Mouse (Mus musculus) ovary, postnatal 36 days (tissue): ENCODE results near the gene Apbb2.

Experiments
- DNase-seq: peaks from one replicate; pipeline ENCODE4 v3.0.0; 2022; ENCODE audit warnings: low spot score, mixed read lengths

The Apbb2 gene

DNA sequence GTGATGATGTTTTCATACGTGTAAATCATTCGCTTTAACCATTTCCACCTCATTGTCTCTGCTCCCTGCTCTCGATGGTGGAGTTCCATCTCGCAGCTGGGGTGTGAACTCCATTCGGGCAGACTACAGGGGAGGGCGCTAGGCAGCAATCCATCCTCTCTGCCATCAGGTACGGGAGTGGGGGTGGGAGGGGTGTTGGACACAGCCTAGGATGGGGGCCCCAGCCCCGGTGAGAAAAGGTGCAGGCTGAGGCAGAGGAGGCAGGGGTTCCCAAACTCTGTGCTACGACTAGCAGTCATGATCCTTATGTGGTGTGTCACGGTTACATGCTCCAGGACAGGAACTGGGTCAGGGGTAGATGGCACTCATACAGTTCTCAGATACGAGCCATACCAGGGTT, 144.4 kb downstream of the Apbb2 start:
- DNase-seq: no peak

DNA sequence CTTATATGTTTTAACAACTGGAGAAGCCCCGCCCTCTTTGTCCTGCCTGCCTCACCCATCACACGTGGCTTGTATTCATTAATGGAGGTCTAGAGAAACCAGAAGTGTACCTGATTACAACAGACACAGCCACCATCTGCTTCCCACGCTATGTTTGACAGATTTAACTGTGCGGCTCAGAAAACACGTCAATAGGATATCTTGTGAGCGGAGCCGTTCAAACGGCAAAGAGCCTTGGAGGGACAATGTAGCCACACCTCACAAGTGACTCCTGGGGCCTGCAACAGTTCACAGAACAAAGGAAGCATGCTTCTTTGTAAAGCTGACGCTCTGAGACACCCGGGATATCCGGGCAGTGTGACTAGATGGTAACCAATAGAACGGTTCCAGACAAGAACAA, 145.0 kb downstream of the Apbb2 start:
- no peak for DNase-seq

DNA sequence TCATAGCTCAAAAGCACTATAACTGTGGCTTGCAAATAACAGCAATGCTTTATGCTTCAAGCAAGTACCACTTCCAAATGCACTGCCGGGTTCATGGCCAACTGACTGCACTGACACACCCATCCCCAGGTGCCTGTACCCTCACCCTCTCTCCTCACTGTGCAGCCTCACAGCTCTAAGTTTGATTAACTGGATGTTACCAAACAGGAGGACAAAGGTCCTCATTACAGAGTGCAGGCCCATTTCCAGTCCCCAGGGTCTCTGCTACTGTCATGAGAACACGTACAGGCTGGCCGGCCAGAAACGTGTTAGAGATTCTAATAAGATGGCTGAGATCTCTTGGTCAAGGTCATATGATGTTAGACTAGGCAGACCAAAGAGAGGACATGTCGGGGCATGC, 147.7 kb downstream of the Apbb2 start:
- DNase-seq: no peak

DNA sequence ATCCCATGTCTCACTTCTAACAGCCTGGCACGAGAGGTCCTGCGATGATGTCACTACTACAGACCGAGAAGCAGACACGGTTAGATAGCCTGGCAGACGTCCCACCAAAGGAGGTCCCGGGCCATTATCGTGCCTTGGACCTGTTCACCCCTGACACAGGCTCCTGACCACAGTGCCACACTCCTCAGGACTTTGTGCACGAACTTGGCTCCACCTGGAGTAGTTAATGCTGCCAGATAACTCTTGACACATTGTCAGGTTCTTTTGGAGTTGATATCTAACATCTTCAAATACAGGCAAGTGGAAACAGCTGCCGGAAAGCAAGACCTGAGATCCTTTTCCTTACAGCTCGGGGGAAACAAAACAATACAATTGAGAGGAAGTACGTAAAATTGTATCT, 148.9 kb downstream of the Apbb2 start:
- no peak for DNase-seq

DNA sequence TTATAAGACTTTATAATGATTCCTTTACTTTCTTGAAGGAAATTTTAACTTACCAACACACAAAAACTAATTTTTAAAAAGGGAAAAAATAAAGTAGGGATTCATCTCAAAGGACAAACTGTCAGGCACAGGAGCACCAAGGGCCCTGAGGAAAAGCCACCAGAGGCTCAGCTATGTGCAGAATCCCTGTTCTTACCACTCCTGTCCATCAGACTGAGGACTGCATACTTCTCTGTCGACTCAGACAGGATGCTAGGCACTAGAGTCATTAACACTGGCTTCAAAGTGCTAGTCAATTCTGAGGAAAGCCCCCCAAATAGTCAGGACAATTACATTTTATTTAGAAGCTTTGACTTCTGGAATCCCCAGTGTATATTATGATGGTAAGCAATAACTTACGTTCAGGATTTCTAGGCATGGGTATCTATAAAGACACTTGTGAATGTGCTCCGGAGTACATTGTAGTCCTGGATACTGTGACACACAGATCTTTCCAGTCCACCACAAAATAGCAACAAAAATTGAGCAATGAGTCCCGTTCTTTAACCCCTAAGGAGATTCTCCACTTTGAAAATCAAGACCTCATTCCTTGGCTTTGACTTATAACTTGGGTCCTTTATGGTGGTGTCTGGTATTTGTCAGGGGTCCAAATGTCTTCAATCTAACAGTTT, 150.1 kb downstream of the Apbb2 start:
- no peak for DNase-seq

DNA sequence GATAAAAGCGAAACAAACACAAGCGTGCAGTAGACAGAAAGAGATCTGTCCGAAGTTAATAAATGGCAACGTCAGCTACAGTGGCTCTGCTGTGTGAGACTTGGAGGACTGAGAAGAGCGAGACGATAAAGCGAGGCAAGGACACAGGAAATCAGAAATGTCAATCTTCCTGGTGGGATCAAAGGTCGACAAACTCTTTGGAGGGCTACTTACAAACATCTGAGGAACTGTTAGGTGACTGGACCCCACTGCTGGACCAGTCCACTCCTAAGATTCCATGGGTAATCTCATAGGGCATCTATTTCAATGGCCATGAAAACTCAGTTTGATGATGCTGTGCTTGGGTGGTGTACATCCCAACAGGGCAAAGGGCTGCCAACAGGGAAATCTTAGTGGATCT, 155.9 kb downstream of the Apbb2 start:
- no peak for DNase-seq

DNA sequence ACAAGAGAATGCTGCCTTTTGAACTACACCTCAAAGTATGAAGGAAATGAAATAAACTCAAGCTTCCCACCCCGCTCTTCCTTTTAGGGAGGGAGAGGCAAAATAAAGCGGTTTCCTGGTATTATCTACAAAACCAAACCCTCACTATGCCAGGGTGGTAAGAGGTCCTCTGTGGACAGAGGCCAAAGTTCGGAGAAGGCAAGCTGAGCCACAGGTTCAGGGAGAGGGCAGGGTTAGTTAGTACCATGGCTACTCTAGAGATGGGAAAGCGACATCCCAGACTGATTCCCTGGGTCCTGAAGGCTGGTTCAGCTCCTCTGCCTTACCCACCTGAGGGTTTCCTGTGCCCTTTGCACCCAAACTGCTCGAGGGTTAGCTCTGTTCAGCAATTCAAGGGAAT, 159.7 kb downstream of the Apbb2 start:
- no peak for DNase-seq

DNA sequence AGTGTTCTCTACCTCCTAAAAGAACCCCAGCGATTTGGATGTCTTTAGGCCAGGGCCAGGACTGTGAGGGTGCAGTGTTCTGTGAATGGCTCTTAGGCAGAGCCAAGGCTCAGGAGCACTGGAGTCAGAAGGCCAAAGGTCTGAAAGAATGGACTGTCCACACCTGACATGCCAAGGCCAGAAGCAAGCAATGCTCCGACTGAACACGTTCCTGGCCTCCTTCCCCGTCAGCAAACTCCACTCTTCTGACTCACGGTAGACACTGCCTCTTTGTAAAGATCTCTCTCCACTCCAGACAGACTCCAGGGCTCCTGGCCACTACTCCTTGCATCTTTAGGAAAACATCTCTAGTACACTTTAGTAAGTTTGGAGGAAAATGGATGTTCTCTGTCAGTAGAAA, 163.3 kb downstream of the Apbb2 start:
- DNase-seq: no peak

DNA sequence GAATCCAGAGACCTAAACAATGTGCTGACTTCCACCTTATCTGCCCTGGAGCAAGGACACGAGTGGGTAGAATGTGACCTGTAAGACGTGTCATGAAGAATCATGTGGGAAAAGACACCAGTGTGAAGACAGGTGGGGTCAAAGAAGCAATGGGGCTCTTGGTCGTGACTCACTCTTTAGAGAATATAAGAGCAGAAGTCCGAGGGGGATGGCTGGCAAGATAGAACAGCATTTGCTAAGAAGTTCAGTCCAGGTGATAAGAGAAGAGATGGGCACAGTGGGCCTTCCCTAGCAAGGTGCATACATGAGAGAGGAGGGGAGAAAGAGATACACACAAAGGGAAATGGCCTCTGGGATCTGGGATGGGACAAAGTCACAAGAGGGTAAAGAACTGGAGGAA, 163.8 kb downstream of the Apbb2 start:
- DNase-seq: no peak

DNA sequence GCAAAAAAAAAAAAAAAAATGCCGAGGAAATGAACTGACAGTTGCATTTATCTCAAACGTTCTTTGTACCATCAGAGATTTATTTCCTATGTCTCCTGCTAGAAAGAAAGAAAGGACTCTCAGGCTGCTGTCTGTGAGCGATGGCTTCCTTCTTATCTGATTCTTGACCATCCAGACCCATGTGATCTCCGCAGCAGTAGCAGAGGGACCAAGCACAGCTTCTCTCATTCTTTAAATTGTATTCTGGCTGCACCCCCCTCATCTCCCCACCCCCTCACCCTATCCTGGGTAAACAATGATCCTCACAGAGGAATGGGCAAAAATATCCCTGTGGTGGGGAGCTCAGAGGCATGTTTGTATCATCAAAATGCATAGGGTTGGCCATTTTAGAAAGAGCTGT, 165.5 kb downstream of the Apbb2 start:
- no peak for DNase-seq

DNA sequence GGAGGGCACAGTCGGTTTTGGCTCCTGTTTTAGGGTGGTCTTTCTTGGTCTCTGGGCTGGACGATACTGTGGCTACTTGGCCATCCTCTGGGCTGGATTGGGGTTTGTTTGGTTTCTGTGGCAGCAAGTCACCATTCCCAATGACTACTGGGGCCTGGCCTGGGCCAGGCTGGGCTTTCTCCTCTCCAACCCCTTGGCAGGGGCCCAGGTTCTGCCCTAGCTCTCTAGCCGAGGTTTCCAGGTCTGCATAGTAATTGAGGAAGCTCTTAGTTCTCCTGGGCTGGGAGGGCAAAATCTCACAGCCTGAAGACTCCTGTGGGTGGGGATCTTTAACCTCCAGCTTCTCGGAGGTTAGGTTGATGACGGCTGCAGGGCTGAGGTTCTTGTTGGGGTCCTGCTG, 167.0 kb downstream of the Apbb2 start:
- DNase-seq: no peak

DNA sequence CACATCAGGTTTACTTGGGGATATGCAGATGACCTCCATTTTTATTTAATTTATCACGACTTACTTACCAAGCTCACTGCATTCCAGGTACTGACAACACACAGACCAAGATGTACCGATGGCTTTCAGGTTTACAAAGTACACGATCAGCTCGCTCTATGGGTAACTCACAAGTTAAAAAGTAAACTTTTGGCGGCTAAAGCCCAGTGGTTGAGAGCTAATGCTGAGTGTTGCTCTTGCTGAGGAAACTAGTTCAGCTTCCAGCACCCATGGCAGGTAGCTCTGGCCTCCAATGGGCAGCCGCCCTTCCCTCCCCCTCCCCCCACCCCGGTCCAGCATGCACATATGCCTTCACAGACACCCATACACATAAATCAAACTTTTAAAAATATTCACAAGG, 173.1 kb downstream of the Apbb2 start:
- no peak for DNase-seq

DNA sequence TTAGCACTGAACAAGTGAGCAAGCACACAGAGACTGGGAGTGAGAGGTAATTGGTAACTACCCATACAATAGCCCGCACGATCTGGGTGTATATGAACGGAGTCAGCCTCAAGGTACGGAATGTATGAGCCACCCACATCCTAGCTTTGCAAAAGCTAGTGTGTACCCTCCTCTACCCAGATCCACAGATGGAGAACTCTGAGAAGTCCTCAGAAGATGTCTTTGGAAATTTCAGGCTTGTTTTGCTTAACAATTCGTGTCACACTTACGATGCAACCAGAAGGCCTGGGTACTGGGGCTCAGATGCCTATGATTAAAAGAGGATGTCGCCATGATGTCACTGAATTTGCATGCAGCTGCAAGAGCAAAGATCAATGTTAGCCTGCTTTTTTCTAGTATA, 176.3 kb downstream of the Apbb2 start:
- DNase-seq: no peak

DNA sequence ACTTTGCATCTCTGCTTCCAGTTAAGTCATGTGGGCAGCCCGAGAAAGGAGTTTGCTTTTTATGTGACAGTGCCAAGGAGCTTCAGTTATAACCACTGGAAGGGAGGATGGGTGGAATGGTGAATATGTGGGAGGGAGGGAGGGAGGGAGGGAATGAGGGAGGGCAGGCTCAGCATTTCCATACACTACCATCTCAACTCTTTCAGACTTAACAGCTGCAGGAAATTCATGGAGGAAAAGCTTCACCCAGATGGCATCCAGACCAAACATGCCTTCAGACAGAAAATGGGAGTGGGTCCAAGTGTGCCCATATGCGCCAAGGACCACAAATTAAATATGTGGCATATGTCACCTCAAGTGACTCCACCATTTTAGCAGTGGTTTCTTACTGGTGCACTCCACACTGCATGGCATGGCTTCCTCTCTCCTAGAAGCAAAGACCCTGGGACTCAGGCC, 181.8 kb downstream of the Apbb2 start:
- no peak for DNase-seq

DNA sequence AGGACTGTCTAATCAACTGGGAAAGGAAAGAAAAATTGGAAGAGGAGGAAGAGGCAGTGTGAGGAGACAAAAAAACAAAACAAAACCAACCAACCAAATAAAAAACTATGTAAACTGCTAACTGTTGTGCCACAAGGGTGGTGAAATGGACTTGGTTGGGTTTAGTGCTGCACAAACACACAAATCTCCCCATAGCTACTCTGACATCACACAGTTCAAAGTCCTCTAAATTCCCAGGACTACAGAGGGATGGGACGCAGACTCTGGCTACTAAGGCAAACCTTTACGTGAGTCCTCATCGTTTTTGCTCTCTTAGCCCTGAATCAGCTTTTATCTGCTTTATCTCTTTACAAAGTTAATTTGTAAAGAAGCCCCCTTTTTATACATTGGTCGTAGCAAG, 183.4 kb downstream of the Apbb2 start:
- no peak for DNase-seq

DNA sequence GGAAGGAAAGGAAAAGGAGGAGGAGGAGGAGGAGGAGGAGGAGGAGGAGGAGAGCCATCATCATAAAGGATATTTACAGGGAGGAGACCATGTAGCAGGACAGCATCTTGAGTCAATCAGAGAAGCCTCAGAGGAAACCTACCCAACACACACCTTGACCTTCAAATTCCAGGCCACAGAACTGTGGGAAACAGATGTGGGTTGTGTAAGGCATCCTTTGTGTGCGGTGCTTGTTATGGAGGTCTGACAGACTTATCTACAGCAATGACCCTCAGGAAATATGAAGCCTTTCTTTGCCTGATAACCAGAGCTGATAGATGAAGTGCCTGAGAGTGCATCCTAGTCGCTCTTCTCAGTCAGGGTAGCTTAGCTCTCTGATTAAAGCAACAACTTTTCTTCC, 189.5 kb downstream of the Apbb2 start:
- no peak for DNase-seq

DNA sequence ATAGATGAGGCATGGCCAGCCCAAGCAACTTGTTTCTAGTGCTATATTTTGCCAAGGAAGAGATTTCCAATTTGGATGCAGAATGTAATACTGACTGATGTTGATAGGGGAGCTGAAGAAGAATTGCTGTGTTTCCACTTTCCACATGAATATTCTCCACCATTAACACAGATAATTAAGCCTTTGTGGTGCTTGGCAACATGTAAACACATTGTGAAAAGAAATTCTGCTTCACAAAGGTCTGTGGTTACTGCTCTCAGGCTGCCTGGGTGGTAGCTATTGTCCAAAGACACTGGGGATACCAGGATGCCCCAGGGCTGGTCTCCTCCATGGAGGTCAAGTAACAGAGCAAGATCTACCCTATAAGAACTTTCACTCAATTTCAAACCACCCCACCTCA, 190.5 kb downstream of the Apbb2 start:
- no peak for DNase-seq

DNA sequence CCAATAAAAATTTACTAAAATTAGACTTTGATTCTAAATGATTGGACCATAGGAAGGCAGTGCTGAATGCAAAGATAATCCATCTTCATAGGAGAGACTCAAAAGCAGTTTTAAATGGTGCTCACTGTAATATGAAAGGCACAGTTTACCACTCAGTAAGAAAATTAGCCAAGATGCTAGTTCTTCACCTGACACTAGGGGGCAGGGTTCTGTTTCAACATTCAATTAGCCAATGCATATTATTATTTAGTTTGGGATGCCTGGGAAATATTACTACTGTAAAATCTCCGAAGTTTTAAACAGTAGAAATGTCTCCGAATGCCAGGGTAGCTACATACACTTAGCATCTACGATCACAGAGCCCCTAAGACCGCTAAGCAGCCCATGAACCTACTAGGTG, 194.7 kb downstream of the Apbb2 start:
- DNase-seq: no peak

DNA sequence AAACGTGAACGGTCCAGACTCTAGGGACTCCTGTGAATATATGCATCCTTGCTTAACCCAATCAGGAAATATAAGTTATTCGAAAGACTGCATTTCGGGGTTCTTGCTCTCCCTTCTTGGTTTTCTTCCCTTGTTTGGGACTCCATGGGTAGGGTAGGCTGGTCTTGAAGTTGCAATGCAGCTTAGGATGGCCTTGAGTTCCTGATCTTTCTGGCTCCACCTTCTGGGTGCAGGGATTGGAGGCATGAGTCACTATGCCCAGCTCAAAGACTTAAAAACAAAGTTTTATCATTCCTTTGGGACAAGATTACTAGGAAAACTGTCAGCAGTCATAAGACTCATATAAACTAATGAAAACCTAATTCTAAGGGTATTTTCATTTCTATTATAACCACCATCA, 195.1 kb downstream of the Apbb2 start:
- DNase-seq: no peak

DNA sequence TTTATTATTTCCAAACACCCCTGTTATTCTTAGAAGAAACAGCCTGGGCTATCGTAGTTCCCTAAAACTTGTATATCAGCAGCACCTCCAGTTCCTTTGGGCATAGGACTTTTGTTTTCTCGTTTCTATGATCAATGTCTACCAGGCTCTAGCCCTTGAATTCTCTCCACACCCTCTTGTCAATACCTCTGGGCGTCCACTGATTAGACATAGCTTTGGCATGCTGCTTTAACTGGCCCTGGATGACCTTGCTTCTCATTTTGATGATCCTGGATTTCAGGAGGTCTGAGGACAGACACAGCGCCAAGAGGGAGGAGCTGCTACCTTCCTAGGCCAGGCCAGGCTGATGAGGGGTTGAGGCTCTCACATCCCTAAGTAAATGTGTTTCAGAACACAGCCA, 196.6 kb downstream of the Apbb2 start:
- DNase-seq: no peak

DNA sequence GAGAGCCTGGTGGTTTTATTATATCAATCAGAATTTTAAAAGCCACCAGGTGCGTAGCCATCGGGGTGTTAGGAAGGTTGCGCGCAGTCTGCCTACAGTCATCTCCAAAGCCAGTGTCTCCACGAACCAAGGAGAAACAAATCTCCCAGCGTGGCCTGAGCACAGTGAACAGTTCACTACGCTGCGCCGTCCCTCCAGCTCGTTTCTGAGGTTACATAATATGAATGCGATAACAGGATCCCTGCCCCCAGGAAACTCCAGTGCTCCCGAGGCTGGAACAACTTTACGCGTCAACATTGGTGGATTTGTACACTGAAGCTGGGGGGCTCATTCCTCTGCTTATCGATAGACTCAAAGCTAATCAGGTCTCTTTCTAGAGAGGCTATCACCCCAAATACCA, 197.4 kb downstream of the Apbb2 start:
- no peak for DNase-seq

DNA sequence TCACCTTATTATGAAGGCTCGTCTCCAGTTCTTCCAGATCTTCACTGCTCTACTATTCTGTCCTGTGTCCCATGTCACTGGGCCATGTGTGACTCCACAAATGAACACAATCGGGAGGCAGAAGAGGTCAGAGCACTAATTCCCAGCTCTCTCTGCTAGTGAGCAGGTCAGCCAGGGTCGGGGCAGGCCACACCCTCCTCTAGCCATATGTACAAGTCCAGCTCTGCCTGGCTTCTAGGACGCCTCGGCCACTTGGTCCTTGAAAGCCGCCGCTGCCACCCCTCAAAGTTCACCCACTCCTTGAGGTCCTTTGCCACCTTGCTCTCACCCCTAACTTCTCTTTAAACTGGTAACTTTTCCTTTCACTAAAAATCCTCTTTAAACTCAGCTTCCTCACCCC, 198.6 kb downstream of the Apbb2 start:
- no peak for DNase-seq

DNA sequence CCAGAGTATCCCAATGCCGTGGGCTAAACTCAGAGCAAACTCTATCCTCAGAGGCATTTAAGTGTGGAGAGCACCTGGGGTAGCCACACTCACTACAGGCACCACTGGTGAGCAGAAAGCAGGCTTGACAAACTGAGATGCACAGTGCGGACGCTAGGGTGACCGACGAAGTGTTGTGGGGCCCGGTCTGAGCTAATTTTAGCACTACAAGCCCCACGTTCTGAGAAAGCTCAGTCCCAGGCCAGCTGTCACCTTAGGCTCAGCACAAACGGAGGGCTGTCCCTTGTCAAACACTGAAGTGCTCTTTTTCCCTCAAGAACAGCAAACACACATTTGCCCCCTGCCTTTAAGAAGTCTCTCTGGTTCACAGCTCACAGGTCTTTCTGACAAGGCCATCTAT, 201.3 kb downstream of the Apbb2 start:
- DNase-seq: no peak

DNA sequence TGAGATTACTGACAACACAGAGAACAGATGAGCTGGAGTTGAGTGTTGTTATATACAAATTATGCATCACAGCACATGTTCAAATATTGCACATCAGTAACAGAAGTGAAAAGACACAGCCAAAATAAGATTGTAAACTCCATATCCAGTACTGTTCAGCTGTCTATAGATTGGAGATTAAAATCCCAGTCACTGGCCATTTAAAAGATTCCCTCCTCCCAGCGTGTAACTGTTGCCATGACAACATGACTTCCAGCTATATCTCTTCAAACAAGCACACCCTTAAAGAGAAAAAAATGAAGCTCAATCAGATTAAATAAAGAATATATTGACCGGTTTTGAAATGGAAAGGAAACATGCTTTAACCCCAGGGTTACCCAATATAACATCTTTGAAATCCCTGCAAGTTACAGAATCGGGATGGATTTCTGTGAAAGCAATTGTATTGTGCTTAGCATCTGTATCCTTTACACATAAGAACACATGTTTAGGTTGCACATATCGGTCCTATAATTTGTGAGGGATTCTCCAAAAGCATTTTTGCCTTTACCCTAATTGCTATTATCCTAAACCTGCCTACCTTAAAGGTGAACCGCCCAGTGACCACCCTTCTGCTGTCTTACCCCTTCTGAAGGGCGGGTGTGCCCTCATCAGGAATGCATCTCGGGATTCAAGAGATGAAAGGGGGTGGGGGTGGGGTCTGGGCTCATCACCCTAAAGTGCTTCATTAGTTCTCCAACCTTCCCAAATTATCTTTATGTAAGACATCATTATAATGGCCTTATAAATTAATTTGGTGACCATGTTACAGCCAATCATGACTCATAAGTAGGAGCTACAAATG, 202.7 kb downstream of the Apbb2 start:
- no peak for DNase-seq
